Comparison of ENCODE assay signal across 22 mouse cellular contexts in genomic region chr15:43588021-43588420, GRCm38 (mm10).
DNase-seq lines count a peak whose midpoint lies in the region; ATAC-seq and TF ChIP-seq lines count a peak whose summit lies in the region.
"Had no signal": no experiment of that assay in that cellular context is flagged by ENCODE, and none has a peak within 500 bp of the region (broad histone marks: within the 10 kb centered on the region; RNA-seq: fewer than 3 reads in every experiment).

No protein-coding gene starts in this region.

- H3K4me3 ChIP-seq in heart, embryonic 12.5 days, result no peak overlapping the region
- H3K4me3 ChIP-seq in embryonic facial prominence, embryonic 10.5 days, result no peak overlapping the region
- H3K4me3 ChIP-seq in hindbrain, embryonic 13.5 days, result no peak overlapping the region
- H3K4me3 ChIP-seq in thymus, adult 2 months (ENCODE audit: control insufficient read depth, insufficient read depth, low read length), result no peak overlapping the region
- H3K4me3 ChIP-seq: forebrain, embryonic 15.5 days; heart, adult 2 months; hindbrain, embryonic 15.5 days; limb, embryonic 12.5 days; liver, embryonic 13.5 days had no signal

- intact Hi-C loops in left cerebral cortex, postnatal 25 days (cut with DNase I), result loop anchor here (1.0 to 5.0 kb wide), 4 partner anchors 46 to 241 kb away; no protein-coding TSS in a partner anchor

- H3K9ac ChIP-seq in heart, embryonic 12.5 days, result no peak overlapping the region
- no peak overlapping the region for H3K9ac ChIP-seq in hindbrain, embryonic 13.5 days
- H3K9ac ChIP-seq: forebrain, embryonic 15.5 days; hindbrain, embryonic 15.5 days; limb, embryonic 12.5 days; liver, embryonic 13.5 days had no signal

- TF ChIP-seq CTCF in thymus, adult 2 months (IDR thresholded peaks at IDR 0.05; ENCODE audit: borderline replicate concordance, control insufficient read depth, extremely low read depth, insufficient read depth, low read length, poor library complexity), result no peak

- H3K36me3 ChIP-seq in heart, embryonic 12.5 days, result no peaks in the 10 kb centered on the region
- no peaks in the 10 kb centered on the region for H3K36me3 ChIP-seq in embryonic facial prominence, embryonic 10.5 days (replicated peaks)
- H3K36me3 ChIP-seq in hindbrain, embryonic 13.5 days, result no peaks in the 10 kb centered on the region
- H3K36me3 ChIP-seq in thymus, adult 2 months (ENCODE audit: control insufficient read depth, insufficient read depth, low read length), result no peaks in the 10 kb centered on the region
- H3K36me3 ChIP-seq: forebrain, embryonic 15.5 days; hindbrain, embryonic 15.5 days; limb, embryonic 12.5 days; liver, embryonic 13.5 days had no signal

- H3K27me3 ChIP-seq in heart, embryonic 12.5 days (replicated peaks), result no peaks in the 10 kb centered on the region
- H3K27me3 ChIP-seq in embryonic facial prominence, embryonic 10.5 days (replicated peaks; ENCODE audit: low read depth, poor library complexity, severe bottlenecking), result no peaks in the 10 kb centered on the region
- H3K27me3 ChIP-seq in hindbrain, embryonic 13.5 days, result no peaks in the 10 kb centered on the region
- H3K27me3 ChIP-seq in thymus, adult 2 months (ENCODE audit: control insufficient read depth, insufficient read depth, low read length), result no peaks in the 10 kb centered on the region
- H3K27me3 ChIP-seq: forebrain, embryonic 15.5 days; hindbrain, embryonic 15.5 days; limb, embryonic 12.5 days; liver, embryonic 13.5 days had no signal

- TF ChIP-seq POLR2A in thymus, adult 2 months (IDR thresholded peaks at IDR 0.05; ENCODE audit: control insufficient read depth, extremely low read depth, insufficient read depth, low read length, poor library complexity), result no peak

- peak; percentile 92 for DNase-seq in brain, adult 2 months (ENCODE audit: low read depth, low spot score)
- peak; percentile 84 to 88 for DNase-seq in frontal cortex, adult 2 months (ENCODE audit: extremely low spot score in 1 of 2, low spot score in 1 of 2)
- DNase-seq in layer of hippocampus, adult 9-11 months, result peak; percentile 84
- DNase-seq in left cerebral cortex, postnatal 25 days (ENCODE audit: low spot score in 2 of 2), result peak; percentile 62 to 96
- DNase-seq in embryonic facial prominence, embryonic 10.5 days (ENCODE audit: low spot score), result no peak
- DNase-seq in thymus, adult 2 months, result no peak
- DNase-seq: adrenal gland, postnatal 10 days; cerebellum, adult 2 months; gastrocnemius, postnatal 25 days; heart, adult 2 months; kidney, adult 8-10 months; kidney, postnatal 10 days; liver, embryonic 13.5 days; lung, adult 2 months; lung, postnatal 14 days; midbrain, embryonic 14.5 days; thymus, postnatal 25 days had no signal

- H3K4me2 ChIP-seq in heart, embryonic 12.5 days, result no peak overlapping the region
- no peak overlapping the region for H3K4me2 ChIP-seq in hindbrain, embryonic 13.5 days
- H3K4me2 ChIP-seq: forebrain, embryonic 15.5 days; hindbrain, embryonic 15.5 days; limb, embryonic 12.5 days; liver, embryonic 13.5 days had no signal

- WGBS in heart, embryonic 12.5 days, result 73% methylated on average over 2 of the region's 2 CpGs
- 79% methylated on average over 2 of the region's 2 CpGs for WGBS in embryonic facial prominence, embryonic 10.5 days
- 89% methylated on average over 2 of the region's 2 CpGs for WGBS in hindbrain, embryonic 13.5 days
- WGBS in thymus, adult 2 months, result 57% methylated on average over 2 of the region's 2 CpGs

- no peak for ATAC-seq in heart, embryonic 12.5 days (ENCODE audit: insufficient number of reproducible peaks, low FRiP score)
- no peak for ATAC-seq in hindbrain, embryonic 13.5 days (ENCODE audit: low FRiP score)
- ATAC-seq: forebrain, embryonic 15.5 days had no signal

- H3K4me1 ChIP-seq in heart, embryonic 12.5 days (replicated peaks), result no peaks in the 10 kb centered on the region
- no peaks in the 10 kb centered on the region for H3K4me1 ChIP-seq in embryonic facial prominence, embryonic 10.5 days
- H3K4me1 ChIP-seq in hindbrain, embryonic 13.5 days (replicated peaks), result no peaks in the 10 kb centered on the region
- no peaks in the 10 kb centered on the region for H3K4me1 ChIP-seq in thymus, adult 2 months (replicated peaks; ENCODE audit: control insufficient read depth, insufficient read depth, low read length)
- H3K4me1 ChIP-seq: forebrain, embryonic 15.5 days; hindbrain, embryonic 15.5 days; limb, embryonic 12.5 days; liver, embryonic 13.5 days had no signal

- no peak overlapping the region for H3K27ac ChIP-seq in heart, embryonic 12.5 days (ENCODE audit: poor library complexity, severe bottlenecking)
- H3K27ac ChIP-seq in embryonic facial prominence, embryonic 10.5 days (replicated peaks), result no peak overlapping the region
- H3K27ac ChIP-seq in hindbrain, embryonic 13.5 days, result no peak overlapping the region
- H3K27ac ChIP-seq in thymus, adult 2 months (ENCODE audit: control insufficient read depth, insufficient read depth, low read length), result no peak overlapping the region
- H3K27ac ChIP-seq: forebrain, embryonic 15.5 days; heart, adult 2 months; hindbrain, embryonic 15.5 days; limb, embryonic 12.5 days; liver, embryonic 13.5 days had no signal

- no peaks in the 10 kb centered on the region for H3K9me3 ChIP-seq in heart, embryonic 12.5 days (replicated peaks)
- no peaks in the 10 kb centered on the region for H3K9me3 ChIP-seq in embryonic facial prominence, embryonic 10.5 days
- no peaks in the 10 kb centered on the region for H3K9me3 ChIP-seq in hindbrain, embryonic 13.5 days
- H3K9me3 ChIP-seq: forebrain, embryonic 15.5 days; hindbrain, embryonic 15.5 days; limb, embryonic 12.5 days; liver, embryonic 13.5 days had no signal

Comparison
In these comparisons a context has a peak if more than half of its experiments do, and no peak if none do; other contexts are left out.
1. DNase-seq: peak in brain, adult 2 months (single experiment), frontal cortex, adult 2 months (2 of 2), layer of hippocampus, adult 9-11 months (single experiment) and left cerebral cortex, postnatal 25 days (2 of 2); none in embryonic facial prominence, embryonic 10.5 days (single experiment) and thymus, adult 2 months (single experiment).